Mouse (Mus musculus) heart, postnatal 25 days (tissue): ENCODE measurements around the gene Herc3. TPM values are rescaled to one million over a fixed set of nuclear protein-coding genes. Genes with fewer than 3 reads are reported as not detected.

Source experiments
- DNase-seq: peaks from one replicate; pipeline ENCODE4 v3.0.0; 2022; ENCODE audit warnings: low spot score
- intact Hi-C: fragments of 180-260 bp; cut with DNase I; formaldehyde crosslinking; loops from one replicate; pipeline ENCODE4 v1.15.1; 2025
- total RNA-seq, 2 experiments: library from RNA; stranded (reverse); gene quantifications; 2 replicates each; pipeline ENCODE4 v1.2.3; 2021

Gene Herc3
- total RNA-seq, 2 experiments from 2014 or later: 34.5 to 63.2 TPM

DNA sequence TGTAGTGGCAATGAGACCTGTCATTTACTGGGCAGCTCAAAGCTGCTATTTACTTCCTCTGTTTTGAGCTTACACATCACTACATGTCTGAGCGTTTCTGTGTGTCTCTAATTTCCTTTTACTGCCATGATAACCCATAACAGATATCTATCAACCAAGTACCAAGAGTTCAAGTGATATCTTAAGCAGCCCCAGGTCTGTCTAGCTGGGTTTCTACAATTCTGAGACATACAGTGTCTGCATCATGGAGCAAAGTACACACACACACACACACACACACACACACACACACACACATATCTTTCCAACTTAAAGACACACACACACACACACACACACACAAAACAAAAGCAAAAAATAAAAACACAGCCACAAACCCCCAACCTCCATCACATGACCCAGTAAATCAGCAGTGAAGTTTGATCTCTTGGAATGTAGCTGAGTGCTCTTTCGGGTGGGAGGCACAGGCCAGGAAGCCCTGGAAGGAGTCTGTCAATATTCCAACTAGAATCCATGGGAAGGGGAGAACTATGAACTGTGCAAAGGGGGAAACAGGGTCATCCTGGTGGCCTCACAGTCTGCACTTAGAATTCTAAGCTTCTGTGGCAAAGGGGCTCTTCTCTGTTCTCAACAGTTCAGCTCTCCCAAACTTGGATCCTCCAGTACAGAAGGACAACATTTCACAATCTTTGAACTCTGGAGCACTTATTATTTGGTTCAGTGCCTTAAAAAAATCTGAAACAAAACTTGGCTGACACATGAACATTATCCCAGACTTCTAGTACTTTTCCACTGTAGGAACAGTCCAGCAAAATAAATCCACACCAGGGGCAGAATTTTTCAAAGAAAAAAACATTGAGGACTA is 120.1 kb downstream of the Herc3 start:
- DNase-seq: no peak
- intact Hi-C loops: no loop called here

DNA sequence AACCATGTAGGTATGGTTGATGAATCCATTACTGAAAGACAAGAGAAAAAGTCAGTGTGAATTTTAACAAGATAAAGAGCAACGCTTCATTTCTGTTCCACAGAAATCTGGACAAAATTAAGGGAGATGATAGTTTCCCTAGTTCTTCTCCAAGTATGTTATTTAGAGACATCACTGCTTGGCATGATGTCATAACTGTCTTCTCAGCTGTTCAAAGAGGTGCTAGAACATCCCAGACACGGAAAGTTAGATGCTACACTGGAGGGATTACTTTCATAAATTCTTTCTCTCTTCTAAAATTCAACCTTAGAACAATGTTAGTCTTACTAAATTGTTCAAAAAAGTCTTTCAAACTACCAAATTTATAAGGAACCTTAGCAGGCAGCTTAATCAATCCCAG is 129.3 kb downstream of the Herc3 start:
- intact Hi-C loops: loop anchor here (5.0 kb wide), 1 partner anchor 217 kb away; no protein-coding TSS in a partner anchor
- no peak for DNase-seq

GRCm38 (mm10) chr6:58962691-58963090 is 131.4 kb downstream of the Herc3 start:
- no peak for DNase-seq

DNA sequence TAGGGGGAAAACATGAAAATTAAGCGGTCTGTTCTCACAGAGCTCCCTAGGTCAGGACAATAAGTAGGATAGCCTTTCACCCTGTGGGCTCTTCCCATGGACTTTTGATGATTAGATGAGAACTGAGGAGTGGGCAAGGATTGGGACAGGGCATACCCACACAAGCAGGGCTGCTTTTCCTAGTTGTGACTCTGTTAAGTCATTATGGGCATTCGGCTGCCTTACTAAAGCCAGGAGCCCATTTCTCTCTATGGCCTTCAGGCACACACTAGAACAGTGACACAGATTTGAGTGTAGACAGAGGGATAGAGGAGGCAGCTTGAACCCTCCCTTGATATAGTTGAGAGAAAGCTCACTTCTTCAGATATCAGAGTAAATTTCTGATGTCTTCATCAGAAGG is 132.8 kb downstream of the Herc3 start:
- intact Hi-C loops: loop anchor here (5.0 kb wide), 1 partner anchor 213 kb away; no protein-coding TSS in a partner anchor
- no peak for DNase-seq

More at GRCm38 (mm10) chr6:58962691-58963090, 131.4 kb downstream of the Herc3 start:
- intact Hi-C loops: loop anchor here (5.0 kb wide), 1 partner anchor 215 kb away; no protein-coding TSS in a partner anchor

DNA sequence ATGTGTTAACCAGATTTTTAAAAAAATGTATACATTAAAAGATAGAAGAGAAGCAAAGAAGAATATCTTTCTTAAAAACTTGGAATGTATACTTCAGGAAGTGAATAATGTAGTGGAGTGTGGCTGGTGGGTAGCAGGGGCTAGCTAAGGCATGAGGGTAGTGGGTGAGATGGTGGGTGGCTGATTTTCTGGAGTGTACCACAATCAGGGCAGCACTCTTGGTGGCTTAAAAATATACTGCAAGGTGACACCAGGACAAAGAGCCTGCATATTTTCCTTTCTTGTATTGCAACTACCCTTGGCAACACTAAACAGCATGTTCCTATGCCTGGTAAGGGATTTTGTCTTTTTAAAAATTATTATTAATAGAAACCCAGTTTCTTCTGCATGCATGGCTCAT is 133.3 kb downstream of the Herc3 start:
- DNase-seq: no peak
- intact Hi-C loops: loop anchor here (5.0 kb wide), 1 partner anchor 213 kb away; no protein-coding TSS in a partner anchor

DNA sequence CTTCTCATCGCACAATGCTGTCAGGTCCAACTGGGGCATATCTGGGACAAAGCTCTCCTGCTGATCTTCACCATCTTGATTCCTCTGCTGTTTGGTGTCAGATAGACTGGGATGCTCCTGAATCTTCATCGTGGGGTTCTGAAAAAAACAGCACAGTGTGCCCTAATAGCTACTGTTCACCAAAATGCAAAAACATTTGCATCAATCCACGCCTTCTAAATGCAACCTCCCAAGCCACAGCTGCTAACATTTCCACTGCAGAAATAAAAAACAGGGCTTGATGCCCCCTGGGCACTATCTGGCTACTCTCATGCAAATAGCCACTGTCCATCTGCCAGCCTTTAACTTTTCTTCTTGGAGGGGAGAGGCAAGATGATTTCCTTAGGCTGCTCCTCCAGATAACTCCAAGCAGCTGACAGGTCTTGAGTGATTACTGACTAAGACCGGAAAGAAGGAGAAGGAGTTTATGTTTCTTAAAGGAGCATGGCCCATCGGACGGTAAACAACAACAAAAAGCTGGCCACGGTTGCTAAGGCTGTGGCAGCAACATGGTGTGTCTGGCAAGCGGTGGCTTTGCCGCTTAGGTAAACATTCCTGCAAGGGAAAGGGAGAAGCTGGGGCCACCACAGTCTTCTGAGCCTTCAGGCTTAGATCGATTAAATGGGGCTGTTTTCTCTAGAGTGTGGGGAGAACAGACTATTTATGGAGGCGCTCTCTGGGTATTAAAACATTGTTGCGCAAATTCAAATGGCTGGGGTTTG is 134.0 kb downstream of the Herc3 start:
- intact Hi-C loops: loop anchor here (5.0 kb wide), 1 partner anchor 57 kb away; the partner anchor contains the start of gene Fam13a
- DNase-seq: no peak

- DNase-seq: no peak
- intact Hi-C loops: loop anchor here (5.0 kb wide), 1 partner anchor 54 kb away; the partner anchor contains the start of gene Fam13a
These were observed 137.0 kb downstream of the Herc3 start for GRCm38 (mm10) chr6:58968272-58968671.

Other genes starting within 250 kb of the Herc3 start
- gene Abcg2, start 246.9 kb upstream of the Herc3 start, total RNA-seq: 10 to 100 TPM; 23.9 to 30.4 TPM
- gene Nap1l5, start 75.6 kb downstream of the Herc3 start, total RNA-seq: under 1 TPM; 0.52 to 0.92 TPM
- 10 to 100 TPM; 21.2 to 27.4 TPM for gene Fam13a, start 193.1 kb downstream of the Herc3 start, total RNA-seq